Mouse (Mus musculus) olfactory bulb, adult 2 months (tissue): ENCODE results near the gene Hdhd3. TPM values are rescaled to one million over a fixed set of nuclear protein-coding genes. Genes with fewer than 3 reads are reported as not detected.
"Not testable (repeated sequence)": the region's sequence is repeated elsewhere in the genome, so short reads cannot be mapped to it uniquely, and the experiment has no call there.

ENCODE experiments used
- H3K27ac ChIP-seq: fragments of 200-500 bp; 2 replicates; pipeline ENCODE4 v1.5.1; 2012; ENCODE audit warnings: low read depth, low read length; ENCODE audit not compliant: insufficient read depth
- H3K4me1 ChIP-seq: fragments of 200-500 bp; 2 replicates; pipeline ENCODE4 v1.6.1; 2012; ENCODE audit warnings: low read length; ENCODE audit not compliant: control insufficient read depth, insufficient read depth
- H3K4me3 ChIP-seq: fragments of 200-500 bp; 2 replicates; pipeline ENCODE4 v1.5.1; 2012; ENCODE audit warnings: mild to moderate bottlenecking, low read depth, low read length, moderate library complexity; ENCODE audit not compliant: insufficient read depth
- CTCF ChIP-seq: fragments of 200-500 bp; IDR thresholded peaks from 2 replicates; pipeline ENCODE4 v1.5.1; 2012; ENCODE audit warnings: low read depth, mild to moderate bottlenecking, low read length, moderate library complexity; ENCODE audit not compliant: insufficient read depth
- POLR2A ChIP-seq: fragments of 200-500 bp; IDR thresholded peaks from 2 replicates; pipeline ENCODE4 v1.6.1; 2012; ENCODE audit warnings: mild to moderate bottlenecking, low read depth, low read length, moderate library complexity; ENCODE audit not compliant: insufficient read depth
- WGBS: fragments of 180-500 bp; shearing (Covaris S2); methylation state at CpG from one replicate; pipeline ENCODE4 v1.1.7; 2018; 5-methylcytosine and 5-hydroxymethylcytosine counted together
- polyA plus RNA-seq: library from polyadenylated mRNA; stranded (reverse); fragments of >200 nt; gene quantifications from 2 replicates; pipeline ENCODE4 v1.2.4, GENCODE M21; 2012; ENCODE audit warnings: low replicate concordance; ENCODE audit not compliant: missing spikeins, insufficient read depth, insufficient read length

The Hdhd3 gene
- polyA plus RNA-seq, 1 experiment, result not detected

DNA sequence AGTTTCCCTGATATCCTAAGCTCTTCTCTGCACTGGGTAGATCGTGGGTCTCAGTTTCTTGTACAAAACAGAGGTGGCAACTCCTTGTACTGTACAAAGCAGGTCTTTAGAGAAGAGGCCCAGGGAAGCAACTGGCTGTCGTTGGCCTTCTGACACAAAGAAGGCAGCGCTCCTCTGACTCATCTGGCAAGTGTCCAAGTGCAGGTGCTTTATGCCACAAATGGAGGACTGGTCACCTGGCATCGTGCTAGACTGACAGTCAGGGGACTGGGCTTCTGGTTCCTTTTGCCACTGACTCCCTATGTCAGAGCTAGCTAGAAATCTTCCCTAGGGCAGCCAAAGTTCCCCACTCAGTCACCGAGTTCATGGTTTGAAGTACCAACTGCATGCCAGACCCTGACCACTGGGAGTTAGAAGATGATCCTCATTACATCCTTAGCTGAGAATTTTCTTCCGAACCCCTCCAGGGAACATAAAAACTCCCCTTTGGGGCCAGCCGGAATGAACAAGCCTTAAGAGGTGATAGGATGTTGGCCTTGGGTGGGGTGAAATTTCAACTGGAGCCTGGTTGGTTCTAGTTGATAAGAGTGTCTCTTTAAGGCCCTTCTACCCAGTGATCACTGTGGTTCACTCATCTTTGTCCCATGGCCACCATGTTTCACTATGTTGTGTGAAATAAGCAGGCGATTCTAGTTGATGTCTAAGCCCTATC is 17.7 kb downstream of the Hdhd3 start:
- TF ChIP-seq POLR2A (no peak), CTCF (no peak)
- 83% methylated on average over 8 of the region's 8 CpGs for WGBS
- H3K27ac ChIP-seq, result no peak overlapping the region
- no peak overlapping the region for H3K4me3 ChIP-seq
- no peaks in the 10 kb centered on the region for H3K4me1 ChIP-seq

DNA sequence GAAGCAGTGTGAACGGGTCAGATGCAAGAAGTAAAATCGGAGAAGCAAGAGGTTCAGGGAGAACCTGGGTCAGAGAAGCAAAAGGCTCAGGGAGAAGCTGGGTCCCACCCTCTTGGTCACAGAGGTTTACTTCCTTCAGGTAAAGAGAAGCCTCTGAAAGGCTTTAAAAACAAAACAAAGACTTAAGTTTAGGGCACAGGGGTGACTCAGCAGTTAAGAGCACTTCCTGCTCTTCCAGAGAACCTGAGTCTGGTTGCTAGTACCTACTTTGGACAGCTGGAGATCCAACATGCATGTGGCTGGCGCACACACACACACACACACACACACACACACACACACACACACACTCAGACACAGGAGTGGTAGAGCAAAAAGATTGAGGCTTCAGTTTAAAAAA is 18.3 kb downstream of the Hdhd3 start:
- H3K4me3 ChIP-seq, result no peak overlapping the region
- peaks cover 4% of the 10 kb centered on the region for H3K4me1 ChIP-seq
- TF ChIP-seq CTCF (no peak), POLR2A (no peak)
- WGBS, result 89% methylated on average over 3 of the region's 3 CpGs
- H3K27ac ChIP-seq, result no peak overlapping the region

DNA sequence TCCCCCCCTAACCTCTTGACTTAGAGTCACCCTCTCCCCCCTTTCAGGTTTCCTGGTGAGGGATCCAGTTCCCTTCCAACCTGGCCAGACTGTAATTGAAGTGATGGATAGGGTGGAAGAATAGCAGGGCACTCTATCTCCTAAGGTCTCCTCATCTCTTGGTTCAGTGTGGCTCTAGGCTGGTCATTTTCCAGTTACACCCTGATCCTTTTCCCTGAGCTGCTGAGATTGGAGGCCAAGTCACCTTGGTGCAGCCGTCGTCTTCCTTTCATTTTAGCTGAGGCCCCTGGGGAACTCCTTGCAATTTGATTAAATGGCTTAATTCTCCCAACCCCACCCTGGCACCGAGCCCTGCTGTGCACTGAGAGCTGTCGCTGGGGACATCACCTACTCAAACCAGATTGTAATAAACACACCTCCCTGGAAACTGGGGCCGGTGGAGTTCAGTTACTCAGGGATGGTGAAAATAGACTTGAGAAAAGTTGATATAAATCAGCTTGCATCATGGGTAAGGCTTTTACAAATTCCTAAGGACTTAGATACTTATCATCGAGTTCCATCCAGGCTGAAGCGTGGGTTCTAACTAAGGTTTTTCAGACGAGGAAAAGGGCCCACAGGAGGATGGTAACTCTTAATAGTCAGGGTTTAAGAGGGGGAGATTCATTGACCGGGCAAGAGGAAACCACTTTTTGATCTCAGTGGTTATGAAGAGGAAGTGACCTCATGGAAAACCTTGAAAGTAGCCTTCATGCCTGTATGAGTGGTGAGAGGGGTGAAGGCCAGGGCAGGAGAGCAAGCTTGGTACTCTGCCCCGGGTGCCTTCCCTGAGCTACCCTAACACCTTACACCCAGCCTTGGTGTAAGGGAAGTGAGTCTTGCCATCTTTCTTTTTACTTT is 22.3 kb downstream of the Hdhd3 start:
- H3K27ac ChIP-seq, result no peak overlapping the region
- WGBS, result 51% methylated on average over 10 of the region's 10 CpGs
- TF ChIP-seq POLR2A (no peak), CTCF (no peak)
- no peak overlapping the region for H3K4me3 ChIP-seq
- H3K4me1 ChIP-seq, result peaks cover 6% of the 10 kb centered on the region

DNA sequence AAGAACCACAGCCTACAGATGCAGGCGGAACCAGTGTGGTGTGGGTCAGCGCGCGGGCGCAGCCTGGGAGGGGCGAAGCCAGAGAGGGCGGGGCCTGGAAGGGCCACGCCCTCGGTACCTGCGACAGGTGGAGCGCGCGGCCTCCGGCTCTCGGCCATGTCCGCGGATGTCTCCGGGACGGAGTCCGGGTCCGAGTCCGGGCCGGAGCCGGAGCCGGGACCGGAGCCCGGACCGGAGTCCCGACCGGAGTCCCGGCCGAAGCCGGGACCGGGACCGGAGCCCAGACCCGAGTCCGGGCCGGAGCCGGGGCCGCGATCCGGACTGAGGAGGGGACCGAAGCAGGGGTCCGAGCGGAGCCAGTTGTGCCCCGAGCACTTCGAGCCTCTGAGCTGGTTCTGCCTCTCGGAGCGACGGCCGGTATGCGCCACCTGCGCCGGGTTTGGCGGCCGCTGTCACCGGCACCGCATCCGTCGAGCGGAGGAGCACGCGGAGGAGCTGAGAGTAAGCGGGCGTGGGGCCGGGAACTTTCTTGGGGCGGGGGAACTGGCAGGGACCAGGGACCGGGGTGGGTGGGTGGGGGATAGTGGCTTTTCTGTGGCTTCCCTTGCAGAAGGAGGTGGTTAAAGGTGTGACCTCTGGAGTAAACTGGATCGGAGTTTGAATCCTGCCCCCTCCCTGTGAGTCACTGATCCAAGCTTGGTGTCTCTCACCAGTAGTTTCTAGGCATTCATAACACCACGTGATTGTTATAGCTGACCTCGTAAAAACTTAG is 23.1 kb downstream of the Hdhd3 start, which contains the start of gene Bspry:
Gene Bspry (plus strand): TSS at position 117 of the 772 bp plus-strand sequence.
- TF ChIP-seq CTCF (no peak), POLR2A (no peak)
- H3K4me3 ChIP-seq, result peak within 1 kb of the TSS; percentile 45
- WGBS, result 4% methylated on average over 71 of the region's 71 CpGs
- H3K27ac ChIP-seq, result no peak within 1 kb of the TSS
- H3K4me1 ChIP-seq, result peaks cover 6% of the 10 kb centered on the region

DNA sequence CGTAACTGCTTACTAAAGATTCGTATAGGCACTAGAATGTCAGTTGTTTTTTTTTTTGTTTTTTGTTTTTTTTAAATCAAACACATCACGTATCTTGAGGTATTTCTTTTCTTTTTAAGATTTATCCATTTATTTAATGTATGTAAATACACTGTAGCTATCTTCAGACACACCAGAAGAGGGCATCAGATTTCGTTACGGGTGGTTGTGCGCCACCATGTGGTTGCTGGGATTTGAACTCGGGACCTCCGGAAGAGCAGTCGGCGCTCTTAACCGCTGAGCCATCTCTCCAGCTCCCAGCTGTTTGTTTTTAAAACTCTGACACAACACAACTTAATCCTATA is 23.7 kb downstream of the Hdhd3 start:
- WGBS, result 12% methylated on average over 11 of the region's 11 CpGs
- H3K27ac ChIP-seq, H3K4me1 ChIP-seq: not testable (repeated sequence)
- H3K4me3 ChIP-seq, result peak overlapping the region; percentile 45; the same call in 1 of the 2 replicates

DNA sequence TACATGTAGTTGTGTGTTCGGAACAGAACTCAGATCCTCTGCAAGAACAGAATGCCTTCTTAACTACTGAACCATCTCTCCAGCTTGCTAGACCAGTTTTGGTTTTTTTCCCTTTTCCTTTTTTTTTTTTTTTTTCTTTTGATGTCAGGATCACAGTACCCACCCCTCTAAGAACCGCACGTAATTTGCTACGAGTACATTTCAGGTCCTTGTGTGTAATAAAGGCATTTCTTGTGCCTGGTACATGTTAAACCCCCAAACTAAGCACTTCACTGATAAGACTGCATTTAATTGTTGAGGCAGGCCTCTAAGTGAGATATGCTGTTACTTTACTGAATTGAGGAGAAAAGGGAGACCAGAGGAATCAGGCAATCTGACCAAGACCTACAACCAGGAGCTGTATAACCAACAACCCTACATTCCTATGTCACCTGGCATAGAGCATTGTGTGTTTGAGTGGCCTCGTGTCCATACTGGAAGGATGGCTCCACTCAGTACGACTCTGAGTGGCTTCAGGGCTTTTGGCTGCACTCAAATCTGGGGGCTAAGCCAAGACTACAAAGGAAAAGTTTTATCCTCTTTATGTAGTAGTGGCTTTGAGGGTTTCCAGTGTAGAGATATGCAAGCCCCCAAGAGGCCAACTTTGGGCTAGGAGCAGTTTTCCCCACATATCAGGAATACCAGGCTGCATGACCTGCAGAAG is 25.6 kb downstream of the Hdhd3 start:
- Histone ChIP-seq H3K27ac (no peak overlapping the region), H3K4me1 (peaks cover 6% of the 10 kb centered on the region), H3K4me3 (no peak overlapping the region)
- WGBS, result 85% methylated on average over 6 of the region's 6 CpGs
- TF ChIP-seq CTCF (no peak), POLR2A (no peak)

DNA sequence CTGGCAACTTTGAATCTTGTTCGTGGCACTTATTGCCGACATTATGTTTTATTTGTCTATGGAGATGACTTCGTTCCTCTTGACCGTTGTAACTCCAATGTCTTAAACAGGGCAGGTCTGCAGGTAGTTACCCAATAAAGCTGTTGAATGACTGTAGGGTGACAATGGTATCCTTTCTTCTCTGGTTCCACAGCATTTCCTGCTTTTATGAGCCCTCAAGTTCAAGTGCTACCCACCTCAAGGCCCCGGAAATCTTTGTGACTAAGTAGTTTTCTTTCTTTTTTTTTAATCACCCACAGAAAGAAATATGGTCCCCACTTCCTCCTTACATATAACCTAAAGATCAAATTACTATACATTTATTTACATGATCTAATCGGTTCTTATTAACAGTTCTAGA is 27.5 kb downstream of the Hdhd3 start:
- H3K4me3 ChIP-seq, result no peak overlapping the region
- H3K4me1 ChIP-seq, result peaks cover 6% of the 10 kb centered on the region
- H3K27ac ChIP-seq, result no peak overlapping the region
- 92% methylated on average over 6 of the region's 6 CpGs for WGBS
- TF ChIP-seq POLR2A, result no peak
- no peak for TF ChIP-seq CTCF

DNA sequence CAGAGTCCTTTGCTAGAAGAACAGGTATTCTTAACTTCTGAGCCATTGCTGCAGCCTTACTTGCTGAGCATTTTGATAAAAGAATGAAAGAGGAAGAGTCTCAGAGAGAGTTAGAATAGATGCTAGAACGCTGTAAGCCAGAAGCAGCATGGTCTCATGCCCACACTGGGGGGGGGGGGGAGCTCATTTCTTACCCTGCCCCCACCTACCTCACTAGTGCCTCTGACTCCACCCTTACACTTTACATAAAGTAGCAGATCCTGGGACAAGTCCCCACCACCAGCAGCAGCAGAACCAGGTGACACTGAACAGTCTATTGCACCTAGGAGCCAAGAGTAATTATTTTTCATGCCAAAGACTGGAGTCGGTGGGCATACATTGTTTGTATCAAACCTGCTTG is 28.1 kb downstream of the Hdhd3 start:
- Histone ChIP-seq H3K27ac (no peak overlapping the region), H3K4me3 (no peak overlapping the region), H3K4me1 (peaks cover 5% of the 10 kb centered on the region)
- TF ChIP-seq POLR2A (no peak), CTCF (no peak)
- WGBS, result 73% methylated on average over 2 of the region's 2 CpGs
